10 mouse cellular contexts compared by ENCODE assay signal in the genomic region with DNA sequence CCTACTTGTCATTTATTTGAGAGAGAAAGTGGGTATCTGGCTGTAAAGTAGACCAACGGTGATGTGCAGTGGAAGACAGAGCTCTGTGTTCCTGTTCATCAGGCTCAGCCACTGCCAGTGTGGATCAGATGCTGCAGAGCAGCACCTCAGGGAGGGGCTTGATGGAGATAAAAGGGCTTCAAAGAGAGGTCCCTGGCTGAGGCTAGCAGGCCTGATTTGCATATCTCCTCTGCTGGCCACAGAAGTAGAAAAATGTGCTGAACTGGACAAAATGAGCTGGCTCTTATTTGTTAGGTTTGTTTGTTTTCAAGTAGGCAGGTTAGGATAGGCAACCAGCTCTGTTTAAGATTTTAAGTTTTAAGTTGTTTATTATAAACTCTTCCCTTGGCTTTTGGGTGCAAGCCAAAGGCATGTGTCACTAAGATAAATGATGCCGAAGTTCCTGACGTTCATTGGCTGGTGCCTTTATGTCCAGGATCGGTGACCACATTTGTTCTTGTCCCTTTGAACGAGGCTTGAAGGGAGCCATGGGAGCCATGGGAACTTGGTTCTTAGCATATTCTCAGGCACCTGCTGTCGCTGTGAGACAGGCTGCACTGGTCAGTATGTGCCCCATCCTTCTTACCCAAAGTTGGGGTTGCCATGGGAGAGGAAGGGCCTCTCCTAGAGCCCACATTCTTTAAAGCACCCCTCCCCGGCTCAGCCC.
DNase-seq lines count a peak whose midpoint lies in the region; ATAC-seq and TF ChIP-seq lines count a peak whose summit lies in the region.
"Had no signal": no experiment of that assay in that cellular context is flagged by ENCODE, and none has a peak within 500 bp of the region (broad histone marks: within the 10 kb centered on the region; RNA-seq: fewer than 3 reads in every experiment).

No protein-coding gene starts in this region.

- no peak for ATAC-seq in forebrain, embryonic 15.5 days (replicated peaks)
- ATAC-seq in frontal cortex, adult (ENCODE audit: low TSS enrichment) = no peak

- H3K27me3 ChIP-seq in forebrain, embryonic 15.5 days = no peaks in the 10 kb centered on the region
- H3K27me3 ChIP-seq in small intestine, adult 2 months (ENCODE audit: control insufficient read depth, insufficient read depth, low read length) = no peaks in the 10 kb centered on the region
- H3K27me3 ChIP-seq: heart, embryonic 15.5 days; lung, embryonic 15.5 days had no signal

- no peak overlapping the region for H3K9ac ChIP-seq in forebrain, embryonic 15.5 days (replicated peaks)
- H3K9ac ChIP-seq: heart, embryonic 15.5 days; lung, embryonic 15.5 days had no signal

- no peak overlapping the region for H3K4me2 ChIP-seq in forebrain, embryonic 15.5 days (replicated peaks)
- H3K4me2 ChIP-seq: heart, embryonic 15.5 days; lung, embryonic 15.5 days had no signal

- WGBS in lung, adult 2 months = 38% methylated on average over 7 of the region's 7 CpGs
- 30% methylated on average over 7 of the region's 7 CpGs for WGBS in forebrain, embryonic 15.5 days
- WGBS in small intestine, adult 2 months = 18% methylated on average over 7 of the region's 7 CpGs

- H3K27ac ChIP-seq in forebrain, embryonic 15.5 days (replicated peaks) = peak overlapping the region; percentile 94
- H3K27ac ChIP-seq in small intestine, adult 2 months (ENCODE audit: insufficient read depth, low read depth, low read length) = peak overlapping the region; percentile 99
- H3K27ac ChIP-seq: heart, embryonic 15.5 days; lung, embryonic 15.5 days had no signal

- TF ChIP-seq POLR2A in lung, adult 2 months (IDR thresholded peaks at IDR 0.05; ENCODE audit: borderline replicate concordance, extremely low read depth, low read depth, low read length) = no peak
- TF ChIP-seq POLR2A in small intestine, adult 2 months (IDR thresholded peaks at IDR 0.05; ENCODE audit: low read depth, low read length) = no peak

- H3K36me3 ChIP-seq in forebrain, embryonic 15.5 days = no peaks in the 10 kb centered on the region
- no peaks in the 10 kb centered on the region for H3K36me3 ChIP-seq in small intestine, adult 2 months (ENCODE audit: control insufficient read depth, insufficient read depth, low read length)
- H3K36me3 ChIP-seq: heart, embryonic 15.5 days; lung, embryonic 15.5 days had no signal

- DNase-seq in lung, postnatal 10 days = peak; percentile 26
- DNase-seq in lung, adult 2 months = no peak
- peak; percentile 58 to 60 for DNase-seq in kidney, postnatal 36 days
- DNase-seq in left cerebral cortex, adult 11 months (ENCODE audit: low spot score) = no peak
- DNase-seq in urinary bladder, postnatal 10 days (ENCODE audit: low spot score) = no peak

- H3K9me3 ChIP-seq in forebrain, embryonic 15.5 days = no peaks in the 10 kb centered on the region
- H3K9me3 ChIP-seq: heart, embryonic 15.5 days; lung, embryonic 15.5 days had no signal

- no peak overlapping the region for H3K4me3 ChIP-seq in lung, adult 2 months (replicated peaks; ENCODE audit: extremely low read depth, low read depth, low read length)
- H3K4me3 ChIP-seq in forebrain, embryonic 15.5 days = no peak overlapping the region
- H3K4me3 ChIP-seq in small intestine, adult 2 months (ENCODE audit: low read depth, low read length) = no peak overlapping the region
- H3K4me3 ChIP-seq: heart, embryonic 15.5 days; lung, embryonic 15.5 days had no signal

- no peaks in the 10 kb centered on the region for H3K4me1 ChIP-seq in lung, adult 2 months (ENCODE audit: control insufficient read depth, insufficient read depth, low read length)
- peaks cover 83% of the 10 kb centered on the region for H3K4me1 ChIP-seq in forebrain, embryonic 15.5 days
- H3K4me1 ChIP-seq in small intestine, adult 2 months (ENCODE audit: control insufficient read depth, insufficient read depth, insufficient read length, low read length) = peaks cover 56% of the 10 kb centered on the region

- no peak for TF ChIP-seq CTCF in lung, adult 2 months (IDR thresholded peaks at IDR 0.05; ENCODE audit: insufficient read depth, low read length)
- TF ChIP-seq CTCF in small intestine, adult 2 months (IDR thresholded peaks at IDR 0.05; ENCODE audit: extremely low read depth, insufficient read length, insufficient replicate concordance, low read depth, low read length) = no peak

Comparison
In these comparisons a context has a peak if more than half of its experiments do, and no peak if none do; other contexts are left out.
1. DNase-seq: peak in lung, postnatal 10 days (single experiment) and kidney, postnatal 36 days (2 of 2); none in lung, adult 2 months (single experiment), left cerebral cortex, adult 11 months (single experiment) and urinary bladder, postnatal 10 days (single experiment).